Mouse (Mus musculus): ENCODE measurements around the gene Thsd7a.

Thsd7a gene

DNA sequence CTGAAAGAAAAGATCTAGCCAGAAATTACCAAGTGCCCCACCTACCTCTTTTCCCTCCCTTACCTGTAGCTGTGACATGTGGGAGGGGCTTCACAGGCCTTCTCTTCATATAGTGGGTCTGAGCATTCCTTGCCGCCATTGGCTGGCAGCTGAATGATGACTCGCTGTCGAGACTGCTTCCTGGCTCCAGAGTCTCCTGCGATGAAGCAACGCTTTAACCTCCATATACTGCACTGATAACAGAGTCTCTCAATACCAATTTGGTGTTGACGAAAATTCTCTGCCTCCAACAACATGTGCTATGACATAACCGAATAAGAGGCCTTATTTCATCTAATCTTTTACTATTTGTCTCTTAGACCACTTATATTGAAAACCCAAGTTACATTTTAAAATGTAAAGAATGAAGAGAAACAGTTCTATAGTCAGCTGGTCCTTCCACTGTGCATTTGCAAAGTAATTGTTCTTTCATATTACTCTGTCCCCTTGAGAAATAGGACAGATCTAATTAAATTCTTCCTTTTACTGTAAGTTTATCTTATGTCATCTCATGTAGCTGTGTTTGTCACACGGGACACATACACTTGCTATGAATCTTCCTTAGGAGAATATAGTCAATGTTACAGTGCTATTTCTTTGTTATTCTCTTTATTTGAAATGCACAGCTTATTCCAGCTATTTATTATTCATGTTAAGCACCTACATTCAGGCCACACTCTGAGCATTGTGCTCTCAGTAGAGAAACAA lies 351.3 kb downstream of the Thsd7a start:
- intact Hi-C loops (cut with DNase I), result no loop called here

DNA sequence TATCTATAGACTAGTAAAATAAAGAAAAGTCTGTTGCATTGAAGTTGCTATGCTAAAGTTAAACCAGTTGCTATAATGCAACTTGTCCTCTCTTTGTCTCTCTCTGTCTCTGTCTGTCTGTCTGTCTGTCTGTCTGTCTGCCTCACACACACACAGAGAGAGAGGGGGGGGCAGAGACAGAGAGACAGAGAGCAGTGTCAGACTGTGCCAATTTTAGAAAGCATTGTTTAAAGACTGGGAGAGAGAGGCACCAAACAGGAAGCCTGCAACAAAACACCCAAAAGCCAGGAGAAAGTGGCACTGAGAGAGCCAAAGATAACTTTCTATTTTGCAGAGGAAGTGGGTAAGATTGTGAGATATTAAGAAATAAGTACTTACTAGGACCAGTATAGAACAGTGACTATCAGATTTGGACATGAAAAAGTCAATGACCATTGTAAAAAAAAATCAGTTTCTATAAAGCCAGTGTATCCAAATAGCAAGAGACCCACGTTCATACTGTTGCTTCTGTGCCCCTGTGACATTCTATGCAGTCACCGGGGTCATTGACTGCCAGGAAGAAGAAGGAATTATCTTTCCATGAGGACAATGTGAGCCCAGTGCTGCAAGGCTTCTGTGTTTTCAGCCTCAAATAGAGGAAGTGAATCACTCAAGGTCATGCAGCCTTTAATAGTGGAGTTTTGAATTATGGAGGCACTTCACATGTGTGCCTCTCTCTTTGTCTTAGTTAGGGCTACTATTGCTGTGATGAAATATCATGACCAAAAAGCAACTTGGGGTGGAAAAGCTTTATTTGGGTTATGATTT lies 355.4 kb downstream of the Thsd7a start:
- intact Hi-C loops (cut with DNase I), result no loop called here

DNA sequence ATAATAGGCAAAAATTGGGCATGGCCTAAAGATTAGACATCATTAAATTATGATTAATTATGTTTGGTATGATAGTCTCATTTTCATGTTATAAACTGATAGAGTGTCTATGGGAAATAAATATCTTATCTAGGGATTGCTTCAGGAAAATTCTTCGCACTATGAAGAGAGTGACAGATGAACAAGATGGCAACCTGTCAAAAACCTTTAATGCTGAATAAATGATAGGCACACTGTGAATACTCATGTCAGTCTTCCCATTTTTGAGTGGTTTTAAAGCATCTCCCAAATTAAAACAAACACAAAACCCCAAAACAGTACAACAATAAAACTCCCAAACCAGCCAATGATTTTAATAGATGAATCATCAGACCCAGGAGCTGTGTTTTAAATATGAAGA lies 362.5 kb downstream of the Thsd7a start:
- intact Hi-C loops (cut with DNase I), result no loop called here

- intact Hi-C loops (cut with DNase I), result no loop called here
Measured at GRCm38 (mm10) chr6:12385591-12385990, 363.6 kb downstream of the Thsd7a start.

- intact Hi-C loops (cut with DNase I), result no loop called here
Measured at GRCm38 (mm10) chr6:12381136-12381778, 368.0 kb downstream of the Thsd7a start.

DNA sequence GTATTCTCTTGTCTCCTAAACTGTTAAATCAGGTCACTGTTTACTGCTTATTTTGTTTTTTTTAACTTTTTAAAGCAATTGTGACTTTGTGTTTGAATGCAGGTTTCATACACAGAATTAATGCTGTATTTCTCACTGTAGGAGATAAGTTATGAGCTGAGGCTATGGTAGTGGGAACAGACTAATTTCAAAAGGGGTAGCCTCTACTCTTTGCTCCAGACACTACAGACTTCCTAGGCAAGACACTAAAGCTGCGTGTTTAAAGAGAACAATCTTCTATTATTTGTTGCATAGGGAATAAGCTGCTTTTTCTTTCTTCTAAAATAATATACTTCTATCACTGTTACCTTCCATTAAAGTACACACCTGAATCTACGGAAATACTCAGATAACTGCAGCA lies 368.5 kb downstream of the Thsd7a start:
- intact Hi-C loops (cut with DNase I), result no loop called here

- intact Hi-C loops (cut with DNase I), result no loop called here
Measured at GRCm38 (mm10) chr6:12358737-12359136, 390.5 kb downstream of the Thsd7a start.

GRCm38 (mm10) chr6:12353573-12353972 lies 395.6 kb downstream of the Thsd7a start:
- intact Hi-C loops (cut with DNase I), result no loop called here

DNA sequence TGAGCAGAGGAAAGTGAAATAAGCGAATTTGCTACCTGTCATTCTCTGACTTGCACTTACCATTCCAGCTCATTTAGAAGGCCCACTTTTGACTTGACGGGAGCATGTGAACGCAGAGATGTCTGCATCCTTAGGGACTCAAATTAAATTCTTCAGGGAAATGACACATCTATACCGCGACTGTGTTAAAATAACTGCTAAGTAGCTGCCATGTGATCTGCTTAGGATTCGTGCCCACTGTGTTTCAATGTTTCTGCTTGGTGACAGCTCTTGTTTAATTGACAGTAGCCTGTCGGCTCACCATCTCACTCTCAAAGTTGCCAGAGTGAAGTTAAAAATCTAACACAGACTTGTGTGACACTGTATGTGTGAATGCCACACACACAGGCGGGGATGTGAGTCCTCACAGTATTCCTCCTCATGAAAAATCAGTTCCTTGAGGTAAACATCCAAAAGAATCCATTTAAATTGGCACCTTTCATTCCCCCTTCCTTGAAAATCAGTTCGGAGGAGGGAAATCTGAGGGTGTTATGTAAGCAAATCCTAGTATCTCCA lies 397.0 kb downstream of the Thsd7a start:
- intact Hi-C loops (cut with DNase I), result no loop called here

GRCm38 (mm10) chr6:12350753-12351152 lies 398.5 kb downstream of the Thsd7a start:
- intact Hi-C loops (cut with DNase I), result no loop called here

DNA sequence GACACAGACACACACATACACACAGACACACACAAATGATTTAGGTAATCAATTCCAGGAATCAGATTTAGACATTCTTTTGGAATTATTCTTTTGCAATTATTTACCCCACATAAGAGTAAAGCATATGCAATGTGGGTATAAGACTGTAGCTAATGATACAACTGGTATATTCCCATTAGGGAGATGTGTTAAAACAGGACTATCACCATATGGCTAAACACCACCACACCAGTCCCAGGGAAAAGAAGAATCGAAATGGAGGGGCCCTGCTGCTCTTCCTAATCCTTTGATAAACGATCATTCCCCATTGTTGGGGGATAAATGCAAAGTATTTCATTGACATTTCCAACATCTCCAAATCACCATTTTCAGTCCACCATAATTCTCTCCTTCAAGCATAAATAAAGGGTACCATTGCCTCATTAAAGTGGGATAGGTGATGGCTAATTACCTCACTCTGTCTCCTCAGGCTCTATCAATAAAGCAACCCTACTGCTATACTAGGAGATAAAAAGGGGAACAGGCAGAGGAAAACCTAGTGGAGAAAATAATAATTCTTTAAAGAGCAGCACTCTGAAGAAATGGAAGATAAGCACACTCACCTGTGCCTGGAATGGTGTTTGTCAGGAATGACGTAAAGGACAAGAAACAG lies 400.0 kb downstream of the Thsd7a start:
- intact Hi-C loops (cut with DNase I), result loop anchor here (5.0 kb wide), 1 partner anchor 683 kb away; no protein-coding TSS in a partner anchor

- intact Hi-C loops (cut with DNase I), result loop anchor here (5.0 kb wide), 1 partner anchor 684 kb away; no protein-coding TSS in a partner anchor
Measured at GRCm38 (mm10) chr6:12348667-12349066, 400.5 kb downstream of the Thsd7a start.

DNA sequence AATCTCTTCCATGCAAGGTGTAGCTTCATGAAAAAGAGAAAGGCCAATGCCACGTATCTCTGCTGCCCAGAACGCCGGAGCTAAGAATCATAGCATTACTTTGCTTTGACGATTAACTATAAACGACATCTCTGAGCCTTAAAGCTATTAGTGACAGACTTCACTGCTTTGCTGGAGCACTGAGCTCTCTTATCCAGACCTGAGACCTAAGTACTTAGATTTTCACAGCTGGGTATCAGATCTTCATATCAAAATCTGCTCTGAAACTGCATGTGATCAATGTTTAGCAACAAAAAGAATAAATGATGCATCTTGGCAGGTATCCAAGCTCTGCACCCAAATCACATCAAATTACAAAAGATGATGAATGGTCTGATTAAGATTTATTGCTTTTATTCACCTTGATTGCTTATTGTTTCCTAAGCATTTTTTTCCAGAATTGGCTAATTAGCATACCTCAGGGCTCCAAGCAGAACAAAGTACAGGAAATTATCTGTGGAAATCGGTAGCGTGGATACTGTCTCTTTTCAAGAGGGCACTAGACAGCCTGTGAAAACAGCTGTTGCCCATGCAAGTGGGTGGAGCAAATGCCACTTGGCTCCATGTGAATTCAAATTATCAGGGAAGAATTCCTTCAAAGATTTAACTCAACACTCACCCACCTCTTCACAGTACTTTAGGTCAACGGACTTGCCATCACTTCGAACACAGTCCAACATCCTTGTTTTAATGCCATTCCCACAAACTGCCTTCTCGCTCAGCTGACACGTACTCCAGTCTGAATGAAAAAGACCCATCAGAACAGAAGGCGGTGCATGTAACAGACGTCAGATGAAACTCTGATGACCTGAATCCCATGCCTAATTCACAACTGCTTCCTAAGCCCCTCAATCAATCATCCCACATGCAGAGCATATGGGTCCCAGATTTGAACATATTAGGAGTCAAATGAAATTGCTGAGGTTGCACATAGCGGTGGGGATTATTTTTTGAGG lies 412.3 kb downstream of the Thsd7a start:
- intact Hi-C loops (cut with DNase I), result no loop called here

DNA sequence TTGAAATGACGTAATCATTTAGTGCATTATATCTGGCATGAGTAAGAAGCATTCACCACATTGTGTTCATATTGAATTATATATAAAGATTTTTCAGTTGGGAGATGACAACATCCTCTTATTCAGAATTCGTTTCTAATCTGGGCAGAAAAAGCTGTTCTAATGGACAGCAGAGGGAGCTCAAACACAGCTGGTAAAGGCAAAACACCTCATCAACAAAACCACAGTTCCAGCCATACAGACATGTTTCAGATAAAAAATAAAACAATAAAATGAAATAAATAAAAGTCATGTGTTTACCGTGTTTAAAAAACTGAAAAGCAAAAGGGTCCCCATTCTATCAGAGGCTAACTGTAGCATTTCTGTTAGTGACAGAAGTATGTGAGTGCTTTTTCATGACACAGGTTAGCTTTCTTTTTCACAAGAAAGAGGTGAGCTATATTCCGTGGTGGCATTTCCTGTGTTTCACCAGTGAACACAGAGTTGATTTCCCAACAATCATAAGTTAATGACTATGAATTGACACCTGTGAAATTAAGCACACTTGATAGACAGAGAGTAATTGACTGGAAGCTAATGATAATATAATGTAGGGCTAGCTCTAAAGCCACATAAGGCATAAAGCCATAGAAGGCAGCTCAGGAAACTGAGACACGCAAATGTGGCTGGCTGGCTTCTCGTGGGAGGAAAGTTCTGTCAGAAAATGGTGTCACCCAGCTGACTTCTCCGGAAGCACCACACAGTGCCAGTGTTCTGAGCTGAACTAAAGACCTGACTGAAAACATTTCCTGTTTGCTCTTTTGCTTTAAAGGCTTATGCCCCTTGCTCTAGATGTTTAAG lies 433.9 kb downstream of the Thsd7a start:
- intact Hi-C loops (cut with DNase I), result loop anchor here (10.0 kb wide), 2 partner anchors 840 to 970 kb away; no protein-coding TSS in a partner anchor

DNA sequence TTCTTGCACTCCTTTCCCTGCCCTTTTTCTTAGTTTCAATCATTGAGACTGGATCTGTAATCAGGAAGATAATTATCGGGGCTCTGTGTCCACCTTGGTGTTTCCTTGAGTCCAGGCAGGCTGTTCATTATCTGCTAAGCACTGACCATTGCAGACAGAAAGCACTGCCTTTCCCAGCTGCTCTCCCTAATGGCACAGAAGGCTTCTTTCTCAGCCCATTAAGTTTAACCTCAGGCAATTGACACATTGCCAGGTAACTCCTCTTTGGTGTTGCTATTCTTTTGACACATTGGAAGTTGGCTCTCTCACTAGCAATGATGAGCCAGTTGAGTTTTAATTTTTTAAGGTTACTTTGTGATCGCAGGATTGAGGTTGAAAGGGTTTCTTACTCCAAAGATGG lies 441.7 kb downstream of the Thsd7a start:
- intact Hi-C loops (cut with DNase I), result no loop called here

- intact Hi-C loops (cut with DNase I), result loop anchor here (10.0 kb wide), 1 partner anchor 468 kb away; no protein-coding TSS in a partner anchor
Measured at GRCm38 (mm10) chr6:12262641-12263400, 486.4 kb downstream of the Thsd7a start.

Measured in adrenal gland (tissue).